Mouse (Mus musculus) erythroblast, adult 5-6 weeks (primary cell): ENCODE results near the gene Dnmt3l. TPM values are rescaled to one million over a fixed set of nuclear protein-coding genes. Genes with fewer than 3 reads are reported as not detected.

Source experiments
- total RNA-seq, 2 experiments: library from RNA; stranded (forward) in 1 of 2; stranded (reverse) in 1 of 2; fragments of 150-400 nt in 1 of 2; fragments of 200-764, 138-1000 nt in 1 of 2; gene quantifications; 2 replicates each; pipeline versions ENCODE4 v1.2.3 to v1.2.4; 2015 to 2017; ENCODE audit warnings: low replicate concordance in 2 of 2

The Dnmt3l gene
- total RNA-seq, 2 experiments from 2014 or later, result 0.43 TPM; not detected in 1

Other genes starting within 250 kb of the Dnmt3l start
- not detected in 2 replicates for gene Gm9639, start 246.9 kb upstream of the Dnmt3l start, total RNA-seq (2015; ENCODE audit: low replicate concordance)
- gene Gm9639, start 246.9 kb upstream of the Dnmt3l start, total RNA-seq (2017; ENCODE audit: low replicate concordance), result not detected in 2 replicates
- not detected in 2 replicates for gene Gm19668, start 242.8 kb upstream of the Dnmt3l start, total RNA-seq (2015; ENCODE audit: low replicate concordance)
- gene Gm19668, start 242.8 kb upstream of the Dnmt3l start, total RNA-seq (2017; ENCODE audit: low replicate concordance), result not detected in 2 replicates
- not detected in 2 replicates for gene Gm9507, start 230.1 kb upstream of the Dnmt3l start, total RNA-seq (2015; ENCODE audit: low replicate concordance)
- not detected in 2 replicates for gene Gm9507, start 230.1 kb upstream of the Dnmt3l start, total RNA-seq (2017; ENCODE audit: low replicate concordance)
- gene Gm2696, start 227.3 kb upstream of the Dnmt3l start, total RNA-seq (2015; ENCODE audit: low replicate concordance), result not detected in 2 replicates
- not detected in 2 replicates for gene Gm2696, start 227.3 kb upstream of the Dnmt3l start, total RNA-seq (2017; ENCODE audit: low replicate concordance)
- not detected in 2 replicates for gene Krtap10-4, start 214.9 kb upstream of the Dnmt3l start, total RNA-seq (2015; ENCODE audit: low replicate concordance)
- not detected in 2 replicates for gene Krtap10-4, start 214.9 kb upstream of the Dnmt3l start, total RNA-seq (2017; ENCODE audit: low replicate concordance)
- gene Krtap10-10, start 206.0 kb upstream of the Dnmt3l start, total RNA-seq (2015; ENCODE audit: low replicate concordance), result not detected in 2 replicates
- not detected in 2 replicates for gene Krtap10-10, start 206.0 kb upstream of the Dnmt3l start, total RNA-seq (2017; ENCODE audit: low replicate concordance)
- gene Gm36176, start 195.1 kb upstream of the Dnmt3l start, total RNA-seq (2015; ENCODE audit: low replicate concordance), result not detected in 2 replicates
- gene Gm36176, start 195.1 kb upstream of the Dnmt3l start, total RNA-seq (2017; ENCODE audit: low replicate concordance), result not detected in 2 replicates
- not detected in 2 replicates for gene Gm10318, start 189.1 kb upstream of the Dnmt3l start, total RNA-seq (2015; ENCODE audit: low replicate concordance)
- gene Gm10318, start 189.1 kb upstream of the Dnmt3l start, total RNA-seq (2017; ENCODE audit: low replicate concordance), result not detected in 2 replicates
- gene Gm3285, start 180.0 kb upstream of the Dnmt3l start, total RNA-seq (2015; ENCODE audit: low replicate concordance), result not detected in 2 replicates
- gene Gm3285, start 180.0 kb upstream of the Dnmt3l start, total RNA-seq (2017; ENCODE audit: low replicate concordance), result not detected in 2 replicates
- gene Lrrc3, start 139.4 kb upstream of the Dnmt3l start, total RNA-seq (2015; ENCODE audit: low replicate concordance), result not detected in 2 replicates
- not detected in 2 replicates for gene Lrrc3, start 139.4 kb upstream of the Dnmt3l start, total RNA-seq (2017; ENCODE audit: low replicate concordance)
- gene Trpm2, start 71.4 kb upstream of the Dnmt3l start, total RNA-seq (2015; ENCODE audit: low replicate concordance), result 3.1 and 5.4 TPM in 2 replicates
- 3.4 and 9.8 TPM in 2 replicates for gene Trpm2, start 71.4 kb upstream of the Dnmt3l start, total RNA-seq (2017; ENCODE audit: low replicate concordance)
- 0.77 and 3.1 TPM in 2 replicates for gene 1810043G02Rik, start 63.4 kb upstream of the Dnmt3l start, total RNA-seq (2015; ENCODE audit: low replicate concordance)
- gene 1810043G02Rik, start 63.4 kb upstream of the Dnmt3l start, total RNA-seq (2017; ENCODE audit: low replicate concordance), result 0.28 and 0.68 TPM in 2 replicates
- gene Pfkl, start 31.9 kb upstream of the Dnmt3l start, total RNA-seq (2015; ENCODE audit: low replicate concordance), result 0.96 and 1.5 TPM in 2 replicates
- gene Pfkl, start 31.9 kb upstream of the Dnmt3l start, total RNA-seq (2017; ENCODE audit: low replicate concordance), result 7.3 and 11.6 TPM in 2 replicates
- not detected in 2 replicates for gene Aire, start 1.7 kb downstream of the Dnmt3l start, total RNA-seq (2015; ENCODE audit: low replicate concordance)
- 0.60 TPM in 1 of 2 replicates, not detected in the other for gene Aire, start 1.7 kb downstream of the Dnmt3l start, total RNA-seq (2017; ENCODE audit: low replicate concordance)
- gene Icosl, start 27.4 kb downstream of the Dnmt3l start, total RNA-seq (2015; ENCODE audit: low replicate concordance), result 2.3 and 2.7 TPM in 2 replicates
- gene Icosl, start 27.4 kb downstream of the Dnmt3l start, total RNA-seq (2017; ENCODE audit: low replicate concordance), result 1.8 and 4.9 TPM in 2 replicates
- 13.6 and 14.6 TPM in 2 replicates for gene D10Jhu81e, start 127.8 kb downstream of the Dnmt3l start, total RNA-seq (2015; ENCODE audit: low replicate concordance)
- 11.8 and 18.5 TPM in 2 replicates for gene D10Jhu81e, start 127.8 kb downstream of the Dnmt3l start, total RNA-seq (2017; ENCODE audit: low replicate concordance)
- 0.19 TPM in 1 of 2 replicates, not detected in the other for gene Pwp2, start 143.2 kb downstream of the Dnmt3l start, total RNA-seq (2015; ENCODE audit: low replicate concordance)
- 5.5 and 5.9 TPM in 2 replicates for gene Pwp2, start 143.2 kb downstream of the Dnmt3l start, total RNA-seq (2017; ENCODE audit: low replicate concordance)
- gene Trappc10, start 202.7 kb downstream of the Dnmt3l start, total RNA-seq (2015; ENCODE audit: low replicate concordance), result 48.3 and 50.0 TPM in 2 replicates
- gene Trappc10, start 202.7 kb downstream of the Dnmt3l start, total RNA-seq (2017; ENCODE audit: low replicate concordance), result 37.9 and 41.1 TPM in 2 replicates